Mouse (Mus musculus) WW6 (cell line): ENCODE data around the gene Chd1l.

Experiments used
- DNase-seq: peaks from one replicate; pipeline ENCODE4 v3.0.0-alpha.2; 2013; ENCODE audit warnings: low read depth, low spot score

Gene Chd1l

DNA sequence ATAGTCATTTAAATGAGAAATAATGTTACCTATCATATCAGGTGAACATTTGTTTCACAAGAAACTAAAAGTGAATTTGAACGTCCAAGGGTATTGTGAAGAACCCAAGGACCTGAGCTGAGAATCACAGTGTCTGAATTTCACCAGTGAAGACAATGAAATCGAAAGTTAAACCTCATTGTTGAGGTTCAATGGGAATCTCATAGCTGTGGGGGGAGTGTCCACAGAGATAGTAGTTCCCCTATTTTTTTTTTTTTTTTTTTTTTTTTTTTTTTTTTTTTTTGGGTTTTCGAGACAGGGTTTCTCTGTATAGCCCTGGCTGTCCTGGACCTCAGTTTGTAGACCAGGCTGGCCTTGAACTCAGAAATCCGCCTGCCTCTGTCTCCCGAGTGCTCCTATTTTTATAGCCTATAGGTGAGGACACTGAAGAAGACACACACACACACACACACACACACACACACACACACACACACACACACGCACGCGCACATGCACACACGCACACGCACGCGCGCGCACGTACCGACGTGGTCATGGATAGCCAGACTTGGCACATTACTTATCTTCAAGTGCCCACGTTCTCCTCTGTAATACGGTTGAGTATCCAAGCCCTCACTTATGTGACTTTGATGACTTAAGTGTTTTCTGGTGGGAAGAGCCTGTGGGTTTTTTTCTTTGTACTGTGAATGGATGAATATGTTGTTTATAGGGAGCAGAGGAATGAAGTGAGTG lies 7.3 kb upstream of the Chd1l start:
- no peak for DNase-seq

GRCm38 (mm10) chr3:97615933-97616332 lies 5.9 kb upstream of the Chd1l start:
- no peak for DNase-seq

- no peak for DNase-seq
Measured at GRCm38 (mm10) chr3:97615154-97615553, 5.2 kb upstream of the Chd1l start.

DNA sequence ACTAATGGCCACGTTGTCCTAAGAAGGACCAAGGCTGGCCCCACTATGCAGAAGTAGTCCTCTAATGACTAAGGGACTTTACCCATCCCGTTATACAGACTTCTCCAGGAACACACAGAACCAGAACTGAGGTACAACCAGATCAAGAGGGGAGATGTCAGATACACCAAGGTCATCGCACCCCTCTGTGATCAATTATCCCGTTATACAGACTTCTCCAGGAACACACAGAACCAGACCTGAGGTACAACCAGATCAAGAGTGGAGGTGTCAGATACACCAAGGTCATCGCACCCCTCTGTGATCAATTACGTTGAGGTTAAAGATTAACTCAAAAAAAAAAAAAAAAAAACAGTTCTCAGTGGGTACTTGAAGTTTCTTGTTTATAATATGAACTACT lies 1.0 kb upstream of the Chd1l start:
- no peak for DNase-seq

GRCm38 (mm10) chr3:97609201-97609844 lies 680 bp downstream of the Chd1l start:
- DNase-seq = no peak

- no peak for DNase-seq
Measured at GRCm38 (mm10) chr3:97600050-97600832, 9.8 kb downstream of the Chd1l start.

DNA sequence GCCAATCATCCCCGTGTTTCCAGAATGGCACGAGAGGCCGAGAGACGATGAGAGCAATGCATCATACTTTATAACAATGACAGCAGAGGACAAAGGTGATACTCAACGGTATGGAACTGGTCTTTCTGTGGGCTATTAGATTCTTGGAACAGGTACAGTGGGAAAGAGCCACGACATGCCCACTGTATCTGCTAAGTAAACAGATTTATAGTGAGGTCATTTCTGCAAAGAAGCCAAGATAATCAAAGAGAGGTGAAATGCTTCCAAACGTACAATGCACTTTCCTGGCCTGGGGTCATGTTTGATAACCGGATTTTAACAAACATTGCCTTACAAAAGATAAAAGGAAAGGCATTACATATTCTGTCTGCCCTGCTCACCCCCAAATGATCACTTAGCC lies 13.2 kb downstream of the Chd1l start:
- DNase-seq = no peak

DNA sequence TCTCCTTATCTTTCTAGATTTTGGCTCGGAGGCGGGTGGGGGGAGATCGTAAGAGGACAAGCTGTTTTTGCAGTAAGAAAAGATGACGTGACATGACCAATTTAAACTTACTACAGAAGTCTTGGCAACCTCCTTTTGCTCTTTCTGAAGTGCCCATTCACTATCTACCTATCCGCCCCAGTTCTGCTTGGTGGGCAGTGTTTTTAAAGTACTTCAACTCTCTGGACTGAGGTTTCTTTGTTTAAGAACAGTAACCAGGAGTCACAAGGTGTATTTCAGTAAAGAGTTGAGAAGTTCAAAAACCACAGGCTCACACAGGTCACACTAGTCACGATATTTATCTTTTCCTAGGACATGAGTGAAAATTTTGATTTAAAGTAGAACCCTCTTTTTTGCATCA lies 14.9 kb downstream of the Chd1l start:
- DNase-seq = no peak

- no peak for DNase-seq
Measured at GRCm38 (mm10) chr3:97594140-97594539, 15.9 kb downstream of the Chd1l start.

- DNase-seq = no peak
Measured at GRCm38 (mm10) chr3:97593089-97593488, 16.9 kb downstream of the Chd1l start.

DNA sequence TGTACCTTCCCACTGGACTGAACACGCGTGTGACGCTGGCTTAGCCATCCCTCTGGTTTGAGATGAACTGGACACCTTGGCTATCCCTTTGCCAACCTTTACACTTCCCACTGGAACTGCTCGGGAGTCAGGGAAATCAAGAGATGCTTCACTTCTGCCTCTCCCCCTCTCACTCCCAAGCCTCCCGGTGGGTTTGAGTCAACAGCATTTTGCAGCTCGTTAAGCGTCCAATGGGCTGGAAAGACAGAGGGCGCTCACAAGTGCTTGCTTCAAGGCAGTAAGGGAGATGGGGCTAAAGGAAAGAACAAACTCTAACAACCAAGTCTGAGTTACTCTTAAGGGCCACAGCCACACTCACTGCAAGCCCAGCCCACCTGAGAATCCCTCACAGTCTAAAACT lies 19.3 kb downstream of the Chd1l start:
- no peak for DNase-seq

GRCm38 (mm10) chr3:97587656-97588055 lies 22.3 kb downstream of the Chd1l start:
- DNase-seq = no peak

DNA sequence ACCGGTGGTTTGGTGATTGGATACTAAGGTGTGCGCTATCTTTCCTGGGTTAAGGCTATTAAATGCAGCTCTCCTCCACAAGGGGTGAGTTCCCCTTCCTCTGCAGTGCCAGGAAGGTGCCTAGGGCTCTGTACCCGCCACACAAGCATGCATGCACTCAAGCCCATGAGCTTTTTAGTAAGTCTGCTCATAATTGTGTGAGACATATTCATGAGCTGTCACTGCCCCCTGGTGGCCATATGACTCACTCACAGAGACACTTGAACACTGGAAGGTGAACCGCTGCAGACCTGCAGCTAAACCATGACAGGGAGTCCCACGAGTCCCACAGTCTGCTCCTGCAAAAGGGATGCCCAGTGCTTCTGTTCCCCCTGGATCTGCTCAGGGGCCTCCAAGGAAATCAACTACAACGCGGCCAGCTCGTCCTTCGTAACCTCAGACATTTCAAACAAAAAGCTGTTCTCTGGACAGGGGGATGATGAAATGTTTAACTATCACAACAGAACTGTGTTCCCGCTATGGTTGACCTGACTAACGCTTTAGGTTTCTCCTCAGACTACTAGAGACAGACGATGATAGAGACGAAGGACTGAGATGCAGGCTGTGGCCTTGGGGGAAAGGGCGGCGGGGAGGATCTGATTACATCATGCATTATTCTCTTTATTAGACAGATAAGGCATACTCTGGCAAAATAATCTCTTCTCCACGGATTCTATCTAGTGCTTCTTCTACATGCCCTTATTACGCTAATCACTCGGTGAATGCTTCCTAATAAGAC lies 24.4 kb downstream of the Chd1l start:
- no peak for DNase-seq

DNA sequence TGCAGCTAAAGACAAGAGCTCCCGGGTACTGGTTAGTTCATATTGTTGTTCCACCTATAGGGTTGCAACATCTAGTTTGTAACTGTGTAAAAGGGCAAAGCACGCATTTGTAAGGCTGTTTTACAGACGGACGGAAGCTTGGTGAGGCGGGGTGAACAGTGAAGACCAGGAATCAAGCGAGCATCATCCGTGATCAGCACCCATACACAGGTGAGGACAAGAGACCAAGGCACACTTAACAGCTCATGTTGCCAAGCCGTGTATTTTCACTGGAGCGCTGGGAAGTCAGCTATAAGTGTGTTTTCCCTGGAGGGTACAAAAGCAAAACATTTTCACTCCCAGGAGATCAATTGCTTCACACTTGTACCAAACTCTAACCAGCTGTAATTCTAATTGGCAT lies 36.2 kb downstream of the Chd1l start:
- no peak for DNase-seq

DNA sequence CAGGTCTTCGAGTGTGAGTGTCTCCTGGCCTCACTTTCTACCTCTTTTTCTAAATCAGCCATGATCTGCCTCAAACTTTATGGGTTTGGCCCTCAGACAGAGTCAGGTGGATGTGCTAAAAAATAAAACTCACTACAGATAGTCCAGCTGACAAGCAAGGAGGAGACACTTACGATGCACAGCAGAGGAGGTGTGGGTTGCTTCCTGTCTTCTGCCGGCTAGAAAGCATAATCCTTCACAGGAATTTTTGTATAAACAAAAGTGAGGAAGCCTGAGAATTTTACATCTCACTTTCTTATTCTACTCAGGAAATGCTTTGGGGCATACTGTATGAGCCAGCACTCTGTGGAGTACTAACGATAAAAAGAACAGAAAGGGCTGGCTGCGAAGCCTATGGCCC lies 45.4 kb downstream of the Chd1l start:
- DNase-seq = no peak

DNA sequence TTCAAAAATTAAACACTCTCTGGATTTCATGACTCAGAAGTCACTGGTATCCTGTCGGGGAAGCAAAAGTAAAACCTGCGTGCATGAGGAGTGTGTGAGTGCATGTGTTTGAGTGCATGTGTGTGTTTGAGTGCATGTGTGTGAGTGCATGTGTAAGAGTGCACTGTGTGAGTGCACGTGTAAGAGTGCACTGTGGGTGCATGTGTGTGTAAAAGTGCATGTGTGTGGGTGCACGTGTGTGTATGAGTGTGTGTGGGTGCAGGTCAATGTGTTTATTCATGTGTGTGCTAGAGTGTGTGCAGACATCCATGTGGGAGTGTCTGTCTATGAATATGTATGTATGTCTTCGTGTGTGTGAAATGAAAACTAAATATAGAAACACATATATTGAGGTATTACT lies 51.4 kb downstream of the Chd1l start:
- DNase-seq = no peak

GRCm38 (mm10) chr3:97546205-97546604 lies 63.8 kb downstream of the Chd1l start:
- DNase-seq = peak; percentile 65

DNA sequence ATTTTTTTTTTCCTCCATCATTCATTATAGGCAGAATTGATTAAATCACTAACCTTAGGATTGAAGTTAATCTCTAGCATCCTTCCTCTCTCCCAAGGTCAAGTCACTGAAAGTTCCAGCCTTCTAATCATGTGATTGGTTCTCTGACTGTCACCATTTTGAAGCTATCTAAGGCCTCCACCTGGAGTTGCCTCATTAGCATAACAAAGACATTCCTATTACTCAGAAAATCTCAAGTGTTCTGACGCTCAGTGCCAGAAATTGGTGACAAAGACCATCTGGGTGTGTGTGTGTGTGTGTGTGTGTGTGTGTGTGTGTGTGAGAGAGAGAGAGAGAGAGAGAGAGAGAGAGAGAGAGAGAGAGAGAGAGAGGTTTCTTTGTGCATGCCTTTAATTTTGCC lies 69.8 kb downstream of the Chd1l start:
- no peak for DNase-seq

GRCm38 (mm10) chr3:97538634-97539033 lies 71.4 kb downstream of the Chd1l start:
- no peak for DNase-seq

- no peak for DNase-seq
Measured at GRCm38 (mm10) chr3:97537006-97537405, 73.0 kb downstream of the Chd1l start.

DNA sequence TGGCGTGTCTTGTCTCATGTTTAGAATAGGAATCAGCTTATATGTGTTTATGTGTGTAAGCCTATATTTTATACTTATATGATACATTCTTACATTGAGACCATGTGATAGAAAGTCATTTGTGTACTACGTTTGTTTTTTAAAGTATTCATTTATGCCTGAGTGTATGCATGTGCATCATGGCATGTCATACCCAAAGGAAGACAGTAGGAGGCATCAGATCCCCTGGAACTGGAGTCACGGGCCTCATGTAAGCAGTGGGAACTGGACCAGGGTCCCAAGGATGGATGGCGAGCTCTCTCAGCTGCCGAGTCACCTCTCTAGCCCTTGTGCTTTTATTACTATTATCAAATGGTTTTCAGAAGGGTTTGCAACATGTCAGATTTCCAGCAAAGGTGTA lies 74.3 kb downstream of the Chd1l start:
- DNase-seq = no peak

- no peak for DNase-seq
Measured at GRCm38 (mm10) chr3:97525458-97525857, 84.5 kb downstream of the Chd1l start.
